Mouse (Mus musculus) cerebellum, adult 18-20 months (tissue): ENCODE data around the gene Mapk1ip1.

ENCODE experiments used
- DNase-seq, 2 experiments: peaks; one replicate each; pipeline ENCODE4 v3.0.0; 2021

Gene Mapk1ip1

DNA sequence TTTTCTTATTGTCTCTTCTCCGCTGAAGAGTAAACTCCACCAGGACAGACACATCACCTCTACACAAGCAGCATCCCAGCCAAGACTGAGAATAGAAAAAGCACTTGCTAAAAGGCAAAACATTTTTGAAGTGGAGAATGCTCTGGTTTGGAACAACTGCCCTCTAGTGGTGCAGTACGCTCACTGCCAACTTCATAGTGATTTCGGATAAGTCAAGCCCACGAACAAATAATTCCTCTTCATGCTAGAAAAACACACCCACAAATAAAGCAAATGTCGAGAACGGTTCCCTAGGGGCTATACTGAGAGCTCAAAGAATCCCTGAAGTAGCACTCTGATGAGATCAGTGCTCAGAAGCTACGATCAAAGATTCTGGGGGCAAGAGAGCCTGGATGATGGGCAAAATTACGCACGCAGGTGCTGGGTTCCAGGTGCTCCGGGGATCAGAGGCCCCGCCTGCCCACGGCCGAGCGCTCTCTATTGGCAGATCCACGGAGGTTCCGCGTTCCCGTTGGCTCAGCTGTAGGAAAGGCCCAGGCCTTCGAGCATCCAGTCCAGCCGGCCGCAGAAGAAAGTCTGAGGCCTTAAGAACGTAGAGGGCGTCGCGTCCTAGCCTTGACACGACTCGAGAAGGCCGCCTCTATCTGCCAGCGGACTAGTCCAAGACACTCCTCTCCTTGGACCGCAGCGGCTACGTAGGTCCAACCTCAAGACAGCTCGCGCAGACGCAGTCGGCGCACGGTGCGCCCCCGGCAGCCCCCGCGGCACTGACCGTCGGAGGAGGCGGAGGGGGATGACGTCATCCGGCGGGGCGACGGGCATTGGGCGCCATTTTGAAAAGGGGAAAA, at the start of gene Mapk1ip1, which contains the start of gene Ppp2r2d:
TSS of gene Mapk1ip1 (minus strand) at position 730 of the 848 bp plus-strand sequence.
TSS of gene Ppp2r2d (plus strand) at position 536 of the 848 bp plus-strand sequence.
- DNase-seq, result peak; percentile 95 to 98

DNA sequence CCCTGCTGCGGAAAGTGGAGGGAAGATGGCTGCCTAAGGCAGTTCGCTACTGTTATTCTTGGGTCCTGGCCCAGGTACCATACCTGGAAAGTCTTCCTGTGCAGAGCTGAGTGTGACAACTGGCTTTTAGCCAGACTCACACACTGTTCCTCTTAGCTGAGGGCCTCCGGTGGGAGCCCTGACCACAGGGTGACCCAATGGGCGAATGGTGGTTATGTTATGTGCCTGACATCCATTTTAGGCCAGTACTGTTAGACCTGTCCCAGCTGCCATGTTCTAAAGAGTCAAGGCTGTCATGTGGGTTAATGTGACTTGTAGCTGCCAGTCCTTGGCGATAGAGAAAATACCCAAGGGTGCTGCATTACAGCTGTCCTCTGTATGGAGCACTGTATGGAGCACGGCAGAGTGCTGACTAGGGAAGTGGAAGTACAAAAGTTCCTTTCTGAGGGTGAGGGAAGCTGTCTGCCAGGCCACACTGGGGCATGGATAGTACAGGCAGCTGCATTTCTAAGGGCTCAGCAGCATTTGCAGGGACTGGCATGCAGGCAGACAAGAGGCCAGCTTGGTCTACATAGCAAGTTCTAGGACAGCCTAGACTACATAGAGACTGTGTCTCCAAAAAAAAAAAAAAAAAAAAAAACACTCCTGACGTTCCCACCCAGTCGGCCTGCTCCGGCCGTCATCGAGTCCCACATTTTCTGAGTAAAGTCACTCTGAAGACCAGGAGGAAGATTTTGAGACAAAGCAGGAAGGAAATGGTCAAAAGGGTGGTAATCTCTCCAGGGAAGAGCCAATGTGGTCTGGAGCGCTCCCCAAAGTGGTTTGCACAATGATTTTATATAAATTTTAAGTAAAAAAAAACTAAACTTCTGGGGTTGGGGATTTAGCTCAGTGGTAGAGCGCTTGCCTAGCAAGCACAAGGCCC, 39.6 kb upstream of the Mapk1ip1 start:
- no peak for DNase-seq

DNA sequence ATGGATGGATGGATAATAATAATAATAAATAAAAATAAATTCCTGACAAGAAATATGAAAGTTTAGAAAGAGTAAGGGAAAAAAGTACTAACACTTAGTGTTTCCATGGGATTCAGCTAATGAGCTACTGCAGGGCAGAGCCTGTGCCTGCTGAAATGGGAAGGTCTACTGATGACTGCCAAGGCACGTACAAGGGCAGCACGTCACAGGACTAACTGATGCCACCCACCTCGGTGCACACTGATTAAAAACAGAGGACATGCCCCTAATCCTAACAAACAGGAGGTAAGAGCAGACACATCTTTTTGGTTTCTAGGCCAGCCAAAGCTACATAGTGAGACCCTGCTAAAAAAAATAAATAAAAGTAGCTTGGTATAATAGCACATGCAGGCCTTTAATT, 37.7 kb upstream of the Mapk1ip1 start:
- no peak for DNase-seq

DNA sequence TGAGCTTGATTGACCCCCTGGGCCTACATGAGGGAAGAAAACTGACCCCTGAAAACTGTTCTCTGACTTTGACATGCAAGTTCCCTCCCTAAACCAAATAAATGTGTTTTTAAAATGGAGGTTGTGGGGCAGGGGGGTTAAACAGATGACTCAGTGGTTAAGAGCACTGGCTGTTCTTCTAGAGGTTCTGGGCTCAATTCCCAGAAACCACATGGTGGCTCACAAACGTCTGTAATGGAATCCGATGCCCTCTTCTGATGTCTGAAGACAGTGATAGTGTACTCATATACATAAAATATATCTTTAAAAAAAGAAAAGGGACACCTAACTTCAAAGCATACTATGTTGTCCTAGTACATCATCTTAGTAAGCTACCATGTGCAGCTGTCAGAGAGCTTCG, 29.0 kb upstream of the Mapk1ip1 start:
- DNase-seq, result peak in 1 of 2 experiments; percentile 22

DNA sequence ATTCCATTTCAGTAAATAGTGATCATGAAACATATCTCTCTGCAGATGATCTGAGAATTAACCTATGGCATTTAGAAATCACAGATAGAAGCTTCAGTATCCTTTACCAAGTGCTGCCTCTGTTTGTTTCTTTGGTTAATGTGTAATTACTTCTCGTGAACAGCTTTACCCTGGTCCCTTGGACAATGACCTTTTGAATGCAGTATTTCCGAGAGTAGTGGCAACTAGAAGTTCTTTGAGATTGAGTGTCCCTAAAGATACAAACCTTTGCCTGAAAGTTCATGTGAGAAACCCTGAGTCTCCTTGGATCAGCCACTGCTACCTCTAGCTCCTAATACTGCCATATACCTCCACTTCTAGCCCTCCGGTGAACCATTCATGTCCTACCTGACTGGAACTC, 26.9 kb upstream of the Mapk1ip1 start:
- DNase-seq, result no peak

DNA sequence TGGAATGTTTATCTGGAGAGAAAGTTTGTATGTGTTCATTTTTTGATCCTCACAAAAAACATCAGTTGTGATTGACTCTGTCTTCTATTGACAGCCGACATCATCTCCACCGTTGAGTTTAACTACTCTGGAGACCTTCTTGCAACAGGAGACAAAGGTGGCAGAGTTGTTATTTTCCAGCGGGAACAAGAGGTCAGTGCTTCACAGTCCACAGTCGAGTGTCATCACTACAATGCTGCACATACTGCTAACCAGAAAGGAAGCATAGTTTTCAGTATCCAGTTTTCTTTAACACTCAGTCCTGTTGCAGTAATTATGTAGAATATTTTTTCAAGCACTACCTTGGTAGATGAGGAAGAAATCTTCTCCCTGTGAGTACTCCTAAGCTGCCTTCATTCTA, 22.2 kb upstream of the Mapk1ip1 start:
- no peak for DNase-seq

DNA sequence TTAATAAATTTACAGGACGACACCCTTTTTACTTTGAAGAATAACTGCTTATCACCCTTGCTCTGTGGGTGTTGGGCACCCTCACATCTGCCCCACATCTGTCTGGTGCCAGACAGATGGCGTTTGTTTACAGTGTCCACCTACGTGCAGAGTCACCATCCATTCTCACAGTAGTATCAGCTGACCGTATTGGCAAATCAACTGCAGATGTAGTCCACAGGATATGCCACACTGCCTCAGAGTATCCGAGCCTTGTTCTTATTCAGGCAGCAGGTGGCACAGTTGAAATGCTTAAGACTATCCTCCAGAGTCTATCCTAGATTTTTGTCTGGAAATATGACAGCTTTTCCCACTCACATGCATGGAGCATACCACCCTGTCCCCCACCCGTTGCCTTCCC, 21.2 kb upstream of the Mapk1ip1 start:
- no peak for DNase-seq

DNA sequence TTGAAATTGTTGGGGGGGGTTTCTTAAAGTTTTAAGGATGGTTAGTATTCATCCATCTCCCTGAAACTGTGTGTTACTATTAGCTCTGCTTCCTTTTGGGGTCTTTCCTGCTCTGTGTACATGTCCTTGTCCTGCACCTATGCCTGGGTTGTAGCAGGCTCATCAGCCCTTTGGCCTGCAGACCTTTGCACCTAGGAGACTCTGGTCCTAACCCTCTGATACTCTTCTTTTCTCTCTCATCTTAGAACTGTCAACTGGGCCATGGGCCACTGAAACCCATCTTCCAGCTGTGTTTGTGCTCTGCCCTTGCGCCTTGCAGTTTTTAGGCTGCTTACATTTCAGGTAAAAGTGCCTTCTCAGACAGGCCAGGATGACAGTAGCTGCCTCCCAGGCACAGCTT, 18.7 kb upstream of the Mapk1ip1 start:
- DNase-seq, result no peak

DNA sequence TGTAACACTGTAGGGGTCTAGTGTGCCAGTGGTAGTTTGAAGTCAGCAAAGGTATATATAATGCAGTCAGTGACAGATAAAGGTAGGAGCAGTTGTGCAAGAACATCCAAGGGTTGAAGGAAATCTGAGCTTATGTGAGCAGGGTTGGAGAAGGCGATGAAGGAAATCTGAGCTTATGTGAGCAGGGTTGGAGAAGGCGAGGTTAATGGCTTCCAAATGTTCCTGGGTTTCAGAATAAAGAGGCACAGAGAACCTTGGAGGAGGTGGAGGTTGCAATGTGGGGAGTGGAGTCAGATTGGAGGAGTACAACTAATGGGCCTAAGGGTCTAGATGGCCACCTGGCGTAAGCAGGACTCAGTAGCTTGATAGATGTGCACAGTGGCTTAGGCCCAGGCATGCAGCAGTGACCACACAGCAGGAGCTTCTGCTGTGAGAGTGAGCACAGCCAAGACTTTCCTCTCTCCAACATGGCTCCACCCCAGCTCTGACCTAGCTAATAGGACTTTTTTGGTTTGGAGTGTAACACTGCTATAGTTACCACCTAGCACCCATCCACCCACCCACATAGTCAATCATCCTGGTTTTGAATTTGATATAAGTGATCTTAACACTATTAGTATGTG, 18.0 kb upstream of the Mapk1ip1 start:
- DNase-seq, result peak; percentile 34 to 36

DNA sequence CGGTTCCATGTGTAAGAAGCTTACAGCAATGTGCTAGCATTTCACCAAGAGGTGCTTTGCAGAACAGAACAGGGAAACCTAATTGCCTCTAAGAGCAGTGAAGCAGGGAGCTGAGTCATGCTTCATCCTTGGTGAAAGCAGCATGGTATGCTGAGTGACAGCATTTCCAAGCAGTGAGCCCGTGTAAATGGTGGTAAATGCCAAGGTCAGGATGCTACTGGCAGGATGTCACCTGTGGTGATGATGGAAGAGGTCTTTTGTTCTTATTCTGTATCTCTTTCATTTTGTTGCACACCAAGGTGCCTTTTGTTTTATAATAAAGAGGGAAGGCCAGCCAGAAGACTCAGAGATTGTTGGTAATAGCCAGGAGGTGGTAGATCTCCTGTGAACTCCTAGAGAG, 10.6 kb upstream of the Mapk1ip1 start:
- peak in 1 of 2 experiments; percentile 40 for DNase-seq

DNA sequence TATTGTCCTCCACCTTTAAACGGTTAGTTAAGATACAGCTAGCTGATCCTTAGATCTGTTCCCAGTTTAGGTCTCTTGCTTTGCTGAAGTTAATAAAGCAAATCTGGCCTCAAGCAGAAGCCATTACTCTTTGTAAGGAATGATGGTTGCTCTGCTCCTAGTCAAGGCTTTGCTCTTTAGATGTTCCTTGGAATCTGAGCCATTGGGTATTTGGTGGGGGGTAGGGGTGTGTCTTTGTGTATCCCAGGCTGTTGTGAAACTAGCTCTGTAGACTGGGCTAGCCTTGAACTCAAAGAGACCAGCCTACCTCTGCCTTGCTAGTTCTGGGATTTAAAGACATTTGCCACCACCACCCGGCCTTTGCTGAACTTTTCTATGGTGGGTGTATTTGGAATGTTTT, 8.1 kb upstream of the Mapk1ip1 start:
- DNase-seq, result no peak

DNA sequence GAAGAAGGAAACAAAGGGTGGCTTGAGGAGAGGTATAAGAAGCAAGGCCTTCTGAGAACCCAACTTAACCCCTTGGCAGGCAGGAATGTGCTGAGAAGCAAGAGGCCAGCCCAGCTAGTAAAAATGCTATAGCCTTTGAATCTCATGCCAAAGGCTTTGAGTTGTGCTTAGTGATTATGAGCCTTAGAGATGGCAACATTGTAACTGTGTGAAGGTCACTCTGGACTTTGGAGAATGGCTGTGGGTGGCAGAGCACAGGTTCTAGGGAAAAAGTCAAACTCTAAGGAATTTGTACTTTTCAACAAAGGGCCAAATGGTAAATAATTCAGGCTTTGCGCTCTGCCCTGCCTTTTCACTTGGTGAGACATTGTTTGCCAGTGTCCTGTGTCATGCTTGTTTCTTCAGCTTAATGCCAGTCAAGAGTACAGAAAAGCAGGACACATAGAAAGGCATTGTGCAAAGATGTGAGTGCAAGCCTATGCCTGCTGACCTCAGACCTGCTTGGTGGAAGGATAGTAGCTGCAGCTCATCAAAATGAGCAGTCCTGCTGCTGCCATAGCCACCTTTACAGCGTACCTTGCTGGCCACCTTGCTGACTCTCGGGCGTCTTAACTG, 7.5 kb upstream of the Mapk1ip1 start:
- no peak for DNase-seq

DNA sequence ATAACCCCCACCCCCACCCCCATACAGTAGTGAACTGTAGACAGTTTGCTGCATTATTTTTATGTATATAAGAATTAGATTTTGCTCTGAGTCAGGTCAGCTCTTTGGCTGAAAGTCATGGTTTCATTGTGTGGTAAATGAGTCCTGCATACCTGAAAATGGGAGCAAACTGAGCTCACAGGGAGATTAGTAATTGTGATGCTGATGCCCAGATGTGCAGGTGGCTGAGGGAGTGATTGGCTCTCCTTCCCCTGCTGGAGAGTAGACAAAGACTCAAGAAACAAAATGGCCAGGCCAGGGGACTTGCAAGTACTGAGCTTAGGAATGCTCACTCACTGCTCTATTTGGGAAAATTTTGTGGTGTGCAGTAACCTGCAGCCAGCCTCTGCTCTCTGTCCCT, 4.0 kb upstream of the Mapk1ip1 start:
- no peak for DNase-seq

DNA sequence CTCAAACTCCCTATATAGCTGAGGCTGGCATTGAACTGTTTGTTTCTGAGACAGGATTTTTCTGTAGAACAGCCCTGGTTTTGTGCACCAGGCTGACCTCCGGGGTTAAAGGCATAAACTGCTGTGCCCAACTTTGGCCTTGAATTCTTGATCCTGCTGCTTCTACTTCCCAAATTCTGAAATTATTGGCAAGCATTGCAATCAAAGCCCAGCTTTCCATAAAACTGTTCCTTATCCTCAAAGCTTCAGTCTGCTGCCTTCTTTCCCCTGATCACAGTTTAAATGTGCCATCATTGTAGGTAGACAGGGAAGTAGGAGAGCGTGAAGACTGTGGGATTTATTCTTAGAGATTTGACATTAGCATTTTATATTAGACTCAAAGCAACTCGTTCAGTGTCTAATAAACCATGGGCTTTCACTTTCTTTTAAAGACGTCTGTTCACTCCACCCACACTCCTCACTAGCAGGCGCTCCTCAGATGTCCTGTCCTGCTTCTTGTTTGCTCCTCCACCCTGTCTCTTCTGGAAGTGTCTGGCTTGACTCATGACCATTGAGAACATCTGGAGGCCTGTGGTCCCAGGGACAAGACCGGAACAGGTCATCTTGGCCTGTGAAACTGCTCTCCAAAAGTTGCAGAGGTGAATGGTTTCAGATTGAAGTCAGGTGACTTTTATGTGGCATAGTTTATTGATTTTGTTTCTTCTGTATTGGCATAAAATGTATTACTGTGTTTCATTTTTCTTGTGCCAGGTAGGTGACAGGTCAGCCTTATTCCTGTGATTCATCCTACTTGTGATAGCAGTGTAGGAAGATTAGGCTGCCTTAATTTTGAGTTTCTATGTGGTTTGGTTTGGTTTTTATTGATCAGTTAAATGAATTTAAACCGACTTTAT, 2.2 kb upstream of the Mapk1ip1 start:
- DNase-seq, result no peak

DNA sequence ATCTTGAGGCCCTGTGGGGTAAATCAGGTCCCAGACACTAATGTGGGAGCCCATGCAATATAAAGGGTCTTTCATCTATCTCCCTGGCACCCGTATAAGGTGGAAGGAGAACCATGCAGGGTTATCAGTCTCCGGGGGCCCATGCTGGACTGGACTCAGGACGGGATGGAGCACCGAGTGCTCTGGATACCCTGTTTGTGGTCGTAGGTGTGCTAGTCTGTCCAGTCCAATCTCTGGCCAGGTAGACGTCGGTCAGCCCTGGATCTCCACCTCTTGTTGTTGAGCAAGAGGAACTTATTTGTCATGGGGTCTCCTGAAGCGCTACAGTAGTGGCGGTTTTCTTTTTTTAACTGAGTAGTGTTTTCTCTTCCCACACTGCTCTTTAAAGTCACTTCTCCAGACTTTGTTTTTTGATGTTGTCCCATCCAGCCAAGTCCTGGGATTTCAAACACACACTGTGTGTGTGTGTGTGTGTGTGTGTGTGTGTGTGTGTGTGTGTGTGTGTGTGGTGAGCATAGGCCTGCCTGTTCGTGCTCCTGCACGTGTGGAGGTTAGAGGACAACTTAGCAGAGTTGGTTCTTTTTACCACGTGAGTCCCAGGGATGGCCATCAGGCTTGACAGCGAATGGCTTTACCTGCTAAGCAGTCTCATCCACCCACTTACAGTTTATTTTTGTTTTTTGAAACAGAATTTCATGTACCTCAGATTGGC, 1.4 kb upstream of the Mapk1ip1 start:
- no peak for DNase-seq

DNA sequence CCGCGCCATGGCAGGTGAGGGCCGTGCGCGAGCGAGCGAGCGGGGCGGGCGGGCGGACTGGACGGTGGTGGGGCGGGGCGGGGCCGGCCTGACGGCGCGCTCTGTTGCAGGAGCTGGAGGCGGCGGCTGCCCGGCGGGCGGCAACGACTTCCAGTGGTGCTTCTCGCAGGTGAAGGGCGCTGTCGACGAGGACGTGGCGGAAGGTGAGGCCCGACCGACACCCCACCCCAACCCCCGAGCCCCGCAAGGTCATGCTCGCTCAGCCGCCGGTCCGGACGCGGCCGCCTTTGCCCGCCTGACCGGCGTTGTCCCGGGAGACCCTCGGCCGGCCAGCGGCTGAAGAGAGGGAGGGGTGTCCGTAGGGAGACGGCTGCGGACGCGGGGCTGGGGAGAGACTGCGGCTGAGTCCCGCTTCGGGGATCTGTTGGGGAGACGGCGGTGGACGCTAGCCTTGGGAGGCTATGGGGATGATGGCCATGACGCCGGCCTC, 474 bp upstream of the Mapk1ip1 start:
- DNase-seq, result peak in 1 of 2 experiments; percentile 56

DNA sequence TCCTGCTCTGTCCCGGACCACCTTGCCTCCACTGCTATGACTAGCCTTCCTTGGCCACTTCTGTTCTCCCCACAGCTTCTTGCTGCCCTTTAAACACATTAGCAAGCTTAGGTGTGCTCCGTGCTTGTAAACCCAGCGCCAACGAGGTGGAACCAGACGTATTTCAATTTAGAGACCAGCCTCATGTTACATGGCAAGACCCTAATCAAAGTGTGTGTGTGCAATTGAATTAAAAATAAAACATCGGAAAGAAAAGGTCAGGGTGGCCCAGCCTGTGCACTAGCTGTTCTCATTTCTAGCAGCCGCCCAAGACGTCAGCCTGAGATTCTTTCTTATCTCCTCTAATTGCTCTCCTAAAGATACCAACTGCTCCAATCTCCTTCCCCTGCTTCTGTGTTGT, 962 bp downstream of the Mapk1ip1 start:
- no peak for DNase-seq

DNA sequence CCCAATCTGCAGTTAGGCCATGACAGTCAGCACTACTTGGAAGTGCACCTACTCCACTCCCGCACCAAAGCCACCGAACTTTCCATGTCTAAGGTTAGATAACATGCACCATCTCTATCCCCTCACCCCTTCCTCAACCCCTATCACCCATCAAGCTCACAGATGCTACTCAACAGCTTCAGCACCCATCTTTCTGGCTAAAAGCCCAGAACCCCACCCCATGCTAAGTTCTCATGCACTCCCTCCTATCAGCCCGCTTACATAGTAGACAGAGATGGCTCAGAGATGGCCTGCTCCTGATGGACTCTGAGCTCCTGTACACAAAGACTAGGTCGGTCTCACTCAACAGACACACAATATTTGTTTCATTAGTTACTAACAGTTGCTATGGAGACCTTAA, 2.7 kb downstream of the Mapk1ip1 start:
- DNase-seq, result no peak

DNA sequence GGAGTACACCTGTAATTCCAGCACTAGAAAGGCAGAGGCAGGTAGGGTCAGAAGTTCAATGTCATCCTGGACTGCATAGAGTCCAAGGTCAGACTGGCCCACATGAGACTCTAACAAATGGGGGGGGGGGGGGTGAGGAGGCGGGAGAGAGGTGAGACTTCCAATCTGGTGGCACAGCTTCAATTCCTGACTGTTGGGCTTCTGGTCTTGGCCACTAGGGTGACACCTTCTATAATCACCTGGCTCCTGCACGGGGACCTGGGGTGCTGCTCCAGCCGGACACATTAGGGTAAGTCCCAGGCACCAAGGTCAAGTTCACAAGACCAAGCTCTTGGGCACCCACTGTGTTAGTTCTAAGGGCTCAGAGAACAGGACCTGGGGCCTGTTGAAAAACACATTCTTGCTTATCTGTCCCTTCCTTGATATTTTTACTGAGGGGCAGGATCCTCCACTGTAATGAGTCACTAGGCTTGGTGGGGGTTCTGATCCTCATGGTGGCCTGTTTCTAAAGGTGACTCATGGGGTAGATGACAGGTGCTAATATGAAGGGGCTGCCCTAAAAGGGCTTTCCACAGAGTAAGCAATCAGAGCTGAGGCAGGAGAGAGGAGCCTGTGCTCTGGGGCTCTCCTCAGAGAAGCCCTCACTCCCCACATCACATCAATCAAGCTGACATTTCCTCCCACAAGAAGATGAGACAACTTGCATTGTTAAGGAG, 4.5 kb downstream of the Mapk1ip1 start:
- DNase-seq, result no peak

DNA sequence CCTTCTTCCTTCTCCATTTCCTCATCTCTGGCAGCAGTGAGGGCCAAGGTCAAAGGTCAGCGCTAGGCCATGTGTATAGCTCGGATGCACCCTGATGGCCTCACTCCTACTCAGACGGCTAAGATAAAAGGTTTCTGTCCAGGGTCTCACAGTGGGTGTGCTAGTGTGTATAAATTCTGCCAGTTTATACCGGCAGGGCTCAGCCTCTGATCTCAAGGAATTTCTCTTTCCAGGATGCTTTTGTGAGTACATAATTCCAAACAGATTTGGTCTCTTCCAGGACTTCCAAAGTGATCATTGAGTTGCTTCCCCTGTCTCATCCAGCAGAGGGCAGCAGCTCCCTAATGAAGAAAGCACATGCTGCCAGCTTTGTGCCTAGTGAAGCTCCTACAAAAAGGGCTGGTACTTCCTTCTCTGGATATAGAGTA, 5.5 kb downstream of the Mapk1ip1 start:
- peak; percentile 81 to 86 for DNase-seq
